Mouse (Mus musculus) embryo, embryonic 11.5 days (tissue): ENCODE data around the gene Kcne4.
"Not testable (repeated sequence)": the region's sequence is repeated elsewhere in the genome, so short reads cannot be mapped to it uniquely, and the experiment has no call there.

Experiments
- DNase-seq: peaks from one replicate; pipeline ENCODE4 v3.0.0-alpha.2; 2012; ENCODE audit warnings: low read depth, low spot score

Gene Kcne4

GRCm38 (mm10) chr1:78816639-78817038 is at the start of gene Kcne4:
Gene Kcne4 (plus strand): TSS chr1:78816758.
- no peak for DNase-seq

- DNase-seq: peak; percentile 39
Observed at GRCm38 (mm10) chr1:78781899-78782298, 34.7 kb upstream of the Kcne4 start.

GRCm38 (mm10) chr1:78784936-78785335 is 31.6 kb upstream of the Kcne4 start:
- not testable (repeated sequence) for DNase-seq

GRCm38 (mm10) chr1:78789744-78790143 is 26.8 kb upstream of the Kcne4 start:
- DNase-seq: no peak

DNA sequence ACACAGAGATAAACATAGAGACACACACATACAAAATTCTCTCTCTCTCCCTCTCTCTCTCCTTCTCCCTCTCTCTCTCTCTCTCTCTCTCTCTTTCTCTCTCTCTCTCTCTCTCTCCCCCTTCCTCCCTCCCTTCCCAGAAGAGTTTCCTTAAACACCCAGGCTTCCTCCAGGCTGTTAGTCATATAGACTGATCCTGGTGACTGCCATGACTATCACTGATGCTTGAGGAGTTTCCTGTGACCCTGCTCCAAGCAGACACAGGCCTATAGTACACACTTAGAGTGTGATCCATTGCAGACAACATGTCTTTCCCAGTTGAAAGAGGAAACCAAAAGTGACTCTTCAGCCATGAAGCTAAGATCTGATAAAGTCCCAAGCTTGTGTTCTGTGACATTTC is 9.1 kb upstream of the Kcne4 start:
- DNase-seq: no peak

DNA sequence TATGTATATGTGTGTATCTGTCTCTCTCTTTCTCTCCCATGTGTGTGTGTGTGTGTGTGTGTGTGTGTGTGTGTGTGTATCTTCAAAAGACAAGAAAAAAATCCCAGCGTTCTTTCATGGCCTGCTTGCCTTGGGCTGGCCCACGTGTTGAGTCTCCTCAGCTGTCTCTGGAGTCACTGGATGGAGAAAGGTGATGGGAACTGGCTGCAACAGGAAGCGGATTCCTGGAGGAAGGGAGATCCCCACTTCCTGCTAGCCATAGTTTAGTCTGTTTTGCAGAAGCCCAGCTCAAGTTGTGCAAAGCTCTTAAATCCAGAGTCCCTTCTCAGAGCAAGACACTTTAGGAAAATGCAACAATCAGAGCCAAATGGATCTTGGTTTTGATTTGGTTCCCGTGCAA is 6.7 kb upstream of the Kcne4 start:
- DNase-seq: no peak

DNA sequence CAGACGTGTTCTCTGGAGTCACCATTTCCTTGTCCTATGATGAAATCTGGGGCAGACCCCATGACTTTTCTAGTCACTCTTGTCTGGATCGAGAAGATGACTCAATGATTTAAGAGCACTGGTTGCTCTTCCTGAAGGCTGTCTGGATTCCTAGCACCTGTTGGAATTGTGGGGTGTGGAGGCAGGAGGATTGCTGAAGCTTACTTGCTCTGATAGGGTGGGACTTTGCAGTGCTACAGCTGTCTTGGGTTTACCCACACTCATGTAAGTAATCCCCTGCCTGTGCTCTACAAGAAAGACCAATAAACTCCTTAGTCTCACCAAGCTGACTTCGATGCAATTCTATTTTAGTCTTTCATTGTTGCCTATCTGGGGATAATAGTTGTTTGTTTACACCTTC is 5.7 kb upstream of the Kcne4 start:
- DNase-seq: no peak

DNA sequence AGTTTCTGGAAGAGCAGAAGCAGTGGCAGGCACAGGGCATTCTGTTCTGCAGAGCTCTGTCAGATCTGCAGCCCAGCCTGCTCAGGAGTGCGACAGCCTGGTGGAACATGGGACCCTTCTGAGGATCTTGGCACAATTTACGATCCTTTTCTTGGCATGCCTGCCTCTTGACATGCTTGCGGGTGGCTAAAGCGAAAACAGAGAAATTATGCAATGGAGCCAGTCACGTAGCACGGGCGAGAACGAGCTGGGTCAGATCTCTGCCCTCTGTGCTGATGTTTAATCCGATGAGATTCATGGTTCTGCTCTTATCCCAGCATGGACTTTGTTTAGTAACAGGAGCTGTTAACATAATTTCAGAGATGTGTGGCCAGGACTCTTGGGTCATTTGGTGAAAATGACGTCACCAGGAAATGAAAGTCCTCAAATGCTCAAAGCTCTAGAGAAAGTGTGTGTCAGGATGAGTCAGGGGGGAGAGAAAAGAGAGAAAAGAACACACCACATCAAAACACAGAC is 4.5 kb upstream of the Kcne4 start:
- no peak for DNase-seq

DNA sequence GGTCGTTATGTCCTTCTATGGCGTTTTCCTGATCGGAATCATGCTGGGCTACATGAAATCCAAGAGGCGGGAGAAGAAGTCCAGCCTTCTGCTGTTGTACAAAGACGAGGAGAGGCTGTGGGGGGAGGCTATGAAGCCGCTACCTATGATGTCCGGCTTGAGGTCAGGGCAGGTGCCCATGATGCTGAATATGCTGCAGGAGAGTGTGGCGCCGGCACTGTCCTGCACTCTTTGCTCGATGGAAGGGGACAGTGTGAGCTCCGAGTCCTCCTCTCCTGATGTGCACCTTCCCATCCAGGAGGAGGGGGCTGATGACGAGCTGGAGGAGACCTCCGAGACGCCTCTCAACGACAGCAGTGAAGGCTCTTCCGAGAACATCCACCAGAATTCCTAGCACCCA is 1.2 kb downstream of the Kcne4 start:
- no peak for DNase-seq

GRCm38 (mm10) chr1:78818630-78819526 is 2.3 kb downstream of the Kcne4 start:
- no peak for DNase-seq

GRCm38 (mm10) chr1:78819592-78819991 is 3.0 kb downstream of the Kcne4 start:
- no peak for DNase-seq

GRCm38 (mm10) chr1:78820176-78820575 is 3.6 kb downstream of the Kcne4 start:
- no peak for DNase-seq

GRCm38 (mm10) chr1:78821111-78821510 is 4.6 kb downstream of the Kcne4 start:
- no peak for DNase-seq

DNA sequence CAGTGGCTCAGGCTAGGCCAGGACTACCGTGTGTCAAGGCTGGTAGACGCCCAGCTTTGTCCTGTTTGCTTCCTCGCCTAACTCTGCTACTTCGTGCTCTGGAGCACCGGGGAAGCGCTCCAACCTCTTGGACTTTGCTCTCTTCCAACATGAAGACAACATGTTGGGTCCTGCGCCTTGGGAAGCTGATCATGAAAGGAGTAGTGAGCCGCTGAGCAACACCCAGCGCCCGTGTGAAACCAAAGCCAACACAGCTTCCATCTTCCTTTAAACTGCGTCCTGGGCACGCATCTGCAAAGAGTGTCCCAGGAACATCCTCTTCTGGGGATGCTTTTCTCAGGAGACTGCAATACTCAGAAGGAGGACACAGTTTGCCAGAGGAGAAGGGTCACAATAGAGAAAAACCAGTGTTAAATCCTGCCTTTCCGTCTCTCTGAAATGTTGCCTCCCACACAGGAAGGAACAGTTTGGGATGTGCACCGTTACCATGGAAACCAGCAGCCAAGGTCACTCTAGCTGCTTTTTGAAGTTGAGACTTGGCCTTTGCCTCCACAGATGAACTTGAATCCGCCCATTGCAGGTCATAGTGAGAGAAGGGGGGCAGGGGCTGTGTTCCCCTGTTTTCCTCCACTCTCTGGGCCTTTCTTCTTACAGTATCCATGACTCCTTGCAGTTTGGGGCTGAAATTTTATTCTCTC is 5.3 kb downstream of the Kcne4 start:
- DNase-seq: no peak

GRCm38 (mm10) chr1:78825246-78825645 is 8.7 kb downstream of the Kcne4 start:
- no peak for DNase-seq

- DNase-seq: no peak
Observed at GRCm38 (mm10) chr1:78838468-78838867, 21.9 kb downstream of the Kcne4 start.

DNA sequence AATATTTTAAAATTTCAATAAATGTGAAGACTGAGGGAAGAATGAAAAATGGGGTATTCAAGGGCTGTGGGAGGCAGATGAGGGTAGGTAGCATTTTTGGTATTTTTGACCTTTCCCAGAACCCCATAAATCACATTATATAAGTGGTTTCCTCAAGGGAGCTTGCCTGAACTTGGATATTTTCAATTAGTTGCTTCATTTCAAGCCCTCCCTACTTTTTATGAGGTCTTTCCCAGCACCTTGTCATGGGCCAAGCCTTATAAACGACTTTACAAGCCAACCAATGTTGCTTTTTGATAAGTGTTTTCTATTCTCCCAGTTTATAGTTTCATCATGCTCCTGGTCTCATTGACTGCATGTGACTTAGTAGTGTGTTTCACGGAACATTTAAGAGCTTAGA is 24.2 kb downstream of the Kcne4 start:
- DNase-seq: no peak

GRCm38 (mm10) chr1:78845661-78846060 is 29.1 kb downstream of the Kcne4 start:
- no peak for DNase-seq

- no peak for DNase-seq
Observed at GRCm38 (mm10) chr1:78846471-78846870, 29.9 kb downstream of the Kcne4 start.

DNA sequence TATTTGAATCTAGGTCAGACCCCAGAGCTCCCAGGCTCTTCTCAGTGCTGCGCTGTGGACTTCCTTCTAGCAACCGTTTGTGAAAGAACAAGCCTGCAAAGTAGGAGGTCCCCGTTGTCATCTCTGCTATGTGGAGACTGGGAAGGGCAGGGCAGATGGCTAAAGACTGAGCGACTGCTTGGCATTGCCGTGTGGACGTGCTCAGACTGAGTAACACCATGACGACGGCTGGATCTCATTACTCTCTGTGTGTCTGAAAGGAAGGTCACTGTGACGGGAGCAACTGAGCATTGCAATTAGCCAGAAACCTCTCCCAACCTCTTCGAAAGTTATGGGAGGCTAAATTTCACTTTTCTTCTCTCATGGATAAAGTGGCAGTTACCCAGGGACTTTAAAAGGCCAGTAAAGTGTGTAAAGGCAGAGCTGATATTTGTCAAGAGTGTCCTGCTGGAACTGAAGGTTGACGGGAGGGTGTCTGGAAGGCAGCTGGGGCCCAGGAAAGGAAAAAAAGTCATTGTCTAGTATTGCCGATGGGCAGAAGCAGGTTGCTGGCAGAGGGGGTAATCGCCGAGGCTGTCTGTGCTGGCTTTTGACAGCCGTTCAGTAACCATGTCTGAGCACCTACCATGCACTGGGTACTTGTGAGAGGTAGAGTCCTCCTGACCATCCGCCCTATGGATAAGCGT is 36.0 kb downstream of the Kcne4 start:
- no peak for DNase-seq

DNA sequence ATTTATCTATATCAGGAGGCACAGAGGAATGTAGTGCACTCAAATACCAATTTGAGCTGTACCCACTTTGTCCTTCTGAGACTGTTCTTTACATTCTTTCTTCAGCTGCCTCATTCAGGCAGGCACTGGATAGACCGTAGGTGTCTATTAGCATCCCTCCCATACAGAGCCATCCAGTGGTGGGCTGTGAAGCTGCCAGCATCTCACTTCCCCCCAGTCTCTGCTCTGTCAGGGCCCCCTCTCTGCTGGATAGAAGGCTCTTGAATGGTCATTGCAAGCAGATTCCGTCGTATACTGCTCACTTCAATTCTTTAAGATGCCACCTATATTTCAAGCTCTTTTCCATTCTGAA is 36.5 kb downstream of the Kcne4 start:
- DNase-seq: no peak

- DNase-seq: no peak
Observed at GRCm38 (mm10) chr1:78854306-78854705, 37.7 kb downstream of the Kcne4 start.
